Comparison of ENCODE assay signal across 13 mouse cellular contexts in the genomic region with DNA sequence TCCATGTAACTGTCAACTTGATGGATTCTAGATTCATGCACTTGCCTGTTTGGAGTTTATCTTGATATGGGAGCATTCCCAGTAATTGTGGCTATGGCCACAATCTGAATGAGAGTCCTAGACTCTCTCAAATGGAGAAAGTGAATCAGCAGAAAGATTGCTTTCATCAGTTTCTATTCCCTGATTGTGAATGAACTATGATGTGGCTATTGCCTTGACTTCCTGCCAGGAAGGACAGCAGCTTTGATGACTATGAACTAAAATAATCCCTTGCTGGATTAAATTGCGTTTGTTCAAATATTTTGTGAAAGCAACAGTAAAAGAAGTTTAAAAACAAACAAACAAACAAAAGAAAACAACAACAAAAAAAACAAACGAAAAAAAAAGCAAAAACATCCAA.
"Had no signal": no experiment of that assay in that cellular context is flagged by ENCODE, and none has a peak within 500 bp of the region (broad histone marks: within the 10 kb centered on the region; RNA-seq: fewer than 3 reads in every experiment).

No protein-coding gene starts in this region.

- DNase-seq: lung, adult 18-20 months; lung, embryonic 14.5 days; lung, postnatal 10 days; lung, postnatal 4 days; midbrain, embryonic 14.5 days; retina, postnatal 1 day; right cerebral cortex, adult 18-20 months; right cerebral cortex, postnatal 25 days; right cerebral cortex, postnatal 4 days; spleen, adult 18-20 months; thymus, adult 18-20 months; thymus, postnatal 14 days; thymus, postnatal 36 days had no signal
